Mouse (Mus musculus): ENCODE results near the gene Clip4. TPM values are rescaled to one million over a fixed set of nuclear protein-coding genes. Genes with fewer than 3 reads are reported as not detected.

Gene Clip4
- polyA plus RNA-seq, 1 experiment from 2014 or later: 10.3 TPM

DNA sequence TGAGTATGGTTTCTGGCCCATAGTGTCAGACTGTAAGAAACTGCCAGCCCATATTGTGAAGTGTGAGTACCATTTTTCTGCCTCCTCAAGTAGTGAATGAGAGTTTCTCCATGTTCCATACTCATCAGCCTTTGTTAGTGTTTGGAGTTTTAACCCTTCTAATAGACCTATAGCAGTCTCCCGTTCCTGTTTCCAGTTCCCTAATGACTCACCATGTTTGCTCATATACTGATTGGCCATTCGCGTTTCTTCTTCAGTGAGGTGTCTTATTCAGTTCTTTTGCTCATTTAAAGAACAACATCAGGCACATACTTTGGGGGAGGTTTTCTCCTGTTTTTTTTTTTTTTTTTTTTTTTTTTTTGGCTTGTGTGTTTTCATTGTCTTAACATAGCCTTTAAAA is 2.4 kb downstream of the Clip4 start:
- Histone ChIP-seq H3K4me3 (no peak overlapping the region), H3K9me3 (no peaks in the 10 kb centered on the region), H3K27me3 (no peaks in the 10 kb centered on the region), H3K4me1 (peaks cover 9% of the 10 kb centered on the region; the same call in 1 of the 2 replicates), H3K4me2 (replicated peaks) (no peak overlapping the region), H3K27ac (replicated peaks) (no peak overlapping the region), H3K36me3 (no peaks in the 10 kb centered on the region), H3K9ac (replicated peaks) (no peak overlapping the region)
- no peak for ATAC-seq (replicated peaks)
- WGBS: 84% methylated on average over 3 of the region's 3 CpGs

DNA sequence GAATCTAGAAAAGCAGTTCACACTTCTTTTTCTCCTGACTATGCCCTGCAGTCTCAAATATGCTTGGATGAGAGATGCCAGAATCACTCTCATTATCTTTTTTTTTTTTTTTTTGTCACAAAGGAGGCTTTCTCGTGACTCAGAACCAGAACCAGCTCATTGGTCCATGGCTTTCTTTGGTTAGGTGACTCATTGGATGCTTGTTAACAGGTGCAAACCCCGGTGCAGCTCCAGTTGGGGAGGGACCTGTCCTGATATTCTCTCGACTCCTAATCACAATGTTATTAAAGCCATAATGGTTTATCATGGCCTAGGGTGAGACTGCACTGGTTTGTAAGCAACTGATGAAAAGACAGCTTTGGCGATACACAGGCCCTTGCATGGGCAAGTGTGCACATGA is 5.9 kb downstream of the Clip4 start:
- Histone ChIP-seq H3K4me2 (replicated peaks) (no peak overlapping the region), H3K9me3 (0 out of 2 replicates have a peak, but pooled peaks cover 9% of the 10 kb centered on the region), H3K27me3 (no peaks in the 10 kb centered on the region), H3K9ac (replicated peaks) (no peak overlapping the region), H3K4me3 (no peak overlapping the region), H3K36me3 (no peaks in the 10 kb centered on the region), H3K4me1 (peaks cover 9% of the 10 kb centered on the region; the same call in 1 of the 2 replicates), H3K27ac (replicated peaks) (no peak overlapping the region)
- no peak for ATAC-seq (replicated peaks)
- WGBS: 62% methylated on average over 4 of the region's 4 CpGs

DNA sequence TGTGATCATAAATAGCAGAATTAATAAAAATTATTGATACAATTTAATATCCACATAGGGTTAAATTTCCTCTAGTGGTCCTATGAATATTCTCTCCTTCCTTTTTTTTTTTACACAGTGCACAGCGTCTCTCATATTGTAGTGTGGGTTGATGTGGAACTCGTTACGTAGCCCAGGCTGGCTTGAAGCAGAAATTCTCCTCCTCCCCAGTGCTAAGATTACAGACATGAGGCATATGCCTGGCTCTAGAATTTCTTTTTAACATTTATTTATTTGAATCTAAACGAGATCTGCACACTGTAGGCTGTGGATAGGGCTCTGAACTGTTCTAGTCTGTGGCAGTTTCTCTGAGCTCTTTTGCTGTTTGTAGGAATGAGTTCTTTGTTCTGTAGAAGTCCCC is 7.0 kb downstream of the Clip4 start:
- no peaks in the 10 kb centered on the region for H3K27me3 ChIP-seq
- no peak overlapping the region for H3K27ac ChIP-seq (replicated peaks)
- H3K9me3 ChIP-seq: 0 out of 2 replicates have a peak, but pooled peaks cover 9% of the 10 kb centered on the region
- no peak for ATAC-seq (replicated peaks)
- no peaks in the 10 kb centered on the region for H3K36me3 ChIP-seq
- no peaks in the 10 kb centered on the region for H3K4me1 ChIP-seq
- 60% methylated on average over 4 of the region's 4 CpGs for WGBS
- no peak overlapping the region for H3K4me2 ChIP-seq (replicated peaks)
- H3K4me3 ChIP-seq: no peak overlapping the region
- no peak overlapping the region for H3K9ac ChIP-seq (replicated peaks)

DNA sequence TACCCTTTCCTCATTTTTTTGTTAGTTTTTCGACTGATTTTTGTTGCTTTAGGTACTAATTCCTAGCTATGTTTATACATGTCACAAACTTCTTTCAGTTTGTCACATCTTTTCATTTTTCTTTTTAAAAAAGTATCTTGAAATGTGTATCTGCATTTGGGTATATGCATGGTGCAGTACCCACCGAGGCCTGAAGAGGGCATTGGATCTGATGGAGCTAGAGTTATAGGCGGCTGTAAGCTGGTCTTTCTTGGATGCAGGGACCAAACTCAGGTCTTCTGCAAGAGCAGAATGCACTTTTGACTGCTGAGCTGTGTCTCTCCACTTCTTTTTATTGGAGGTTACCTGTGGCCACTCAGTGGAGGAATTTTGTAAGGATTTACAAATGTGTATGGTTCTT is 10.4 kb downstream of the Clip4 start:
- H3K36me3 ChIP-seq: no peaks in the 10 kb centered on the region
- H3K9me3 ChIP-seq: 0 out of 2 replicates have a peak, but pooled peaks cover 9% of the 10 kb centered on the region
- no peak overlapping the region for H3K9ac ChIP-seq (replicated peaks)
- no peak overlapping the region for H3K4me2 ChIP-seq (replicated peaks)
- no peaks in the 10 kb centered on the region for H3K27me3 ChIP-seq
- ATAC-seq (replicated peaks): no peak
- WGBS: 73% methylated on average over 3 of the region's 3 CpGs
- H3K4me1 ChIP-seq: peaks cover 11% of the 10 kb centered on the region
- H3K4me3 ChIP-seq: no peak overlapping the region
- no peak overlapping the region for H3K27ac ChIP-seq (replicated peaks)

DNA sequence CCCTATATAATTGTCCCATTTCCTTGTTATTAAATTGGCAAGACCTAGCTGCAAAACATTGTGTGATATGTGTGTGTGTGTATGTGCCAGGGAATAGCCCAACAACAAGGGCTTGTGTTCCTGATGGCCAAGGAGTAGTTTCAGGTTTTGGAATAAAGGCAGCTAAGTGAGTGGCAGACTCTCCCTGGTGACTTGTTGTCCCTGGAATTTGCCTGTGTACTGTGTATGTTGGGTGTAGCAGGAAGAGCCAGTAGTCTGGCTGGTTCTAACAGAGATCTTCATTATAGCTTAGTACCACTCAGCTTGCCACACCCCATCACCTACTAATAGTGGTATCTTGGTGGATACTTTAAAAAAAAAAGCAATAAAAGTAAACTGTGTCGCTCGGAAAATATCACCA is 12.2 kb downstream of the Clip4 start:
- Histone ChIP-seq H3K27ac (replicated peaks) (no peak overlapping the region), H3K4me3 (no peak overlapping the region), H3K36me3 (no peaks in the 10 kb centered on the region), H3K9me3 (0 out of 2 replicates have a peak, but pooled peaks cover 9% of the 10 kb centered on the region), H3K9ac (replicated peaks) (no peak overlapping the region), H3K4me2 (replicated peaks) (no peak overlapping the region), H3K4me1 (peaks cover 26% of the 10 kb centered on the region), H3K27me3 (no peaks in the 10 kb centered on the region)
- no peak for ATAC-seq (replicated peaks)
- 94% methylated on average over 2 of the region's 2 CpGs for WGBS

DNA sequence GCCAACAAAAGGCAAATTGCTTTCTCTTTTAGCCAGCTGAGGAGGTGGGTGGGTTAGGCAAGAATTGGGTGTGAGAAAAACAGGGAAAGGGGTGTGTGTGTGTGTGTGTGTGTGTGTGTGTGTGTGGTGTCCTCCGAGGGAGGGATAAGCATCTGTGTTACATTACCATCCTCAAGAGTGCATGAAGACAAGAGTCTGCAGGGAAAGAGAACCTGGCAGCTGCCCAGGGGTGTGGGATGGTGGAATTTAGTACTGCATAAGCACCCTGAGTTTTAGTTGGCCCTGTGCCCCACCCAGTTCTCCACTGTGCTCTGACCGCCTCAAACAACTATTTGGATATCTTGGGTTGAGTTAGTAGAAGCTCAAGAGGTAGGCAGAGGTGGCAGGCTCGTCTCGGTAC is 12.7 kb downstream of the Clip4 start:
- Histone ChIP-seq H3K27ac (replicated peaks) (no peak overlapping the region), H3K9ac (replicated peaks) (no peak overlapping the region), H3K9me3 (0 out of 2 replicates have a peak, but pooled peaks cover 9% of the 10 kb centered on the region), H3K27me3 (no peaks in the 10 kb centered on the region), H3K4me1 (peaks cover 26% of the 10 kb centered on the region), H3K4me3 (no peak overlapping the region), H3K36me3 (no peaks in the 10 kb centered on the region), H3K4me2 (replicated peaks) (no peak overlapping the region)
- no peak for ATAC-seq (replicated peaks)
- WGBS: 88% methylated on average over 4 of the region's 4 CpGs

DNA sequence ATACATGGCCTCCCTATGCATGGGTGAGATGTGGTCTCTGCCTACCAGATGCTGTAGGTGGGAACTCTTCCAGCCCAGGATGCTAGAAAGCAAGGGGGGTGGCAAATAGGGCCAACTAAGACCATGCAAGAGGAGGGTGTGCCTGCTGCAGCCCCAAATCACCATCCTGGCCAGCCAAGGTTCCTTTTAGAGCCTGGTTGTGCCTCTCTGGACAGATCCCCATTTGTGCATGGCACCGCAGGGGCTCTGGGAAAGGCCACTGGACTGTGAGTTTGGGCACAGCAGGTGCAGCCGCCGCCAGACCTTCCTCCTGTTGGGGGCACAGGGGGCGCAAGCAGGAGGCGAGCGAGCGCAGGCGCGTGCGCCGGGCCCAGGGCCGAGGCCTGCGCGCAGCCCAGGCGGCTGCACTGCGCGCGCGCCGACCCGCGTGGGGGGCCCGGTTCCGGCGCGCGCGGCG is 14.0 kb downstream of the Clip4 start:
- WGBS: 0% methylated on average over 20 of the region's 29 CpGs
- H3K27me3 ChIP-seq: no peaks in the 10 kb centered on the region
- H3K27ac ChIP-seq (replicated peaks): peak overlapping the region; percentile 72
- 0 out of 2 replicates have a peak, but pooled peaks cover 9% of the 10 kb centered on the region for H3K9me3 ChIP-seq
- peak overlapping the region; percentile 79 for H3K9ac ChIP-seq (replicated peaks)
- H3K4me2 ChIP-seq (replicated peaks): peak overlapping the region; percentile 68
- H3K36me3 ChIP-seq: no peaks in the 10 kb centered on the region
- ATAC-seq (replicated peaks): peak; percentile 91
- H3K4me1 ChIP-seq: peaks cover 26% of the 10 kb centered on the region
- peak overlapping the region; percentile 73 for H3K4me3 ChIP-seq

DNA sequence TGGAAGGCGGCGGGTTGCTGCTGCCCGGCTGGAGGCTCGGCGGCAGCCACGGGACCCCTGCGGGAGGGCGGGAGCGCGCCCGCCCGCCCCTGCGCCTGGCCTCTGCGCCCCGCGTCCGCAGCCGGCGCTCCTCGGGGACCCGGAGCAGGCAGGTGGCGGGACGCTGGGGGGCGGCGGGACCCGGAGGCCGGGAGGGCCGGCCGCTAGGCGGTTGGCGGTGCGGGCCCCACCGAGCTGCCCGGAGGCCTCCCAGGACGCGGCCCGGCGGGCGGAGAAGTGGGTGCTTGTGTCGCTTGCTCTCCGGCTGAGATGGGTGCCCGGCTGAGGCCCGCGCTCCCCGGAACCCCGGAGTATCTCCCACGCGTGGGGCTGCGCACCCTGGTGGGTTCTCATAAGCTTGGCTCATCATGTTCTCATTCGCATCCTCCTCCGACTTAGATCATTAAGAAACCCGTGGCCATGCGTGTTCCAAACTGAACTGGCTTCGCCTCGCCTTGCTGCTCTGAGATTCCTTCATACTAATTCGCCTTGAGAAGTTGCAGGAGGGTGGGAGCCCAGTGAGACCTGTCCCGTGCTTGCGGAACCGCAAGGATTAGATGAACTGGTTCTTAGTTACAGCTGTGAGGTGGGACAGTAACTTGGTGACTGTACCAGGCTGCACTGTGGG is 14.6 kb downstream of the Clip4 start:
- Histone ChIP-seq H3K9ac (replicated peaks) (peak overlapping the region; percentile 79), H3K27ac (replicated peaks) (peak overlapping the region; percentile 72), H3K36me3 (no peaks in the 10 kb centered on the region), H3K27me3 (no peaks in the 10 kb centered on the region), H3K9me3 (0 out of 2 replicates have a peak, but pooled peaks cover 9% of the 10 kb centered on the region), H3K4me2 (replicated peaks) (peak overlapping the region; percentile 68), H3K4me1 (peaks cover 26% of the 10 kb centered on the region), H3K4me3 (peak overlapping the region; percentile 73)
- WGBS: under 1% methylated on average over 57 of the region's 59 CpGs
- peak; percentile 77 for ATAC-seq (replicated peaks)

DNA sequence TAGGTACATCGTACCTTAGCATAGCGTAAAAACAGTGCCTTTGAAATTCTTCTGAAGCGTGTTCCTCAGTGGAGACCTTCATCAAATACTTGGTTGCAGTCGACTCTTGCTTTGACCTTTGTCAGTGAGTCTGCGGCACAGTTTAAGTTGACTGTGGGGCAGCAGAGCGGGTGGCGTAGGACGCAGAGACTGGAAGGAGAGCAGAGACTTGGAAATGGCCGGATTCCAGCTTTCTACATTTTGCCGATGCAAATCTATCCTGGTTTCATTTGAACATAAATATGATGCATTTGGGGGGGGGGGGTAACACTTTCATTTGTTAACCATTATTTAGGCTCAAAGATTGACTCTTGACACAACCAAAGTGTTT is 15.1 kb downstream of the Clip4 start:
- Histone ChIP-seq H3K36me3 (no peaks in the 10 kb centered on the region), H3K9me3 (0 out of 2 replicates have a peak, but pooled peaks cover 6% of the 10 kb centered on the region), H3K4me2 (replicated peaks) (peak overlapping the region; percentile 68), H3K27ac (replicated peaks) (no peak overlapping the region), H3K9ac (replicated peaks) (peak overlapping the region; percentile 79), H3K4me1 (peaks cover 26% of the 10 kb centered on the region), H3K4me3 (peak overlapping the region; percentile 73), H3K27me3 (no peaks in the 10 kb centered on the region)
- WGBS: 1% methylated on average over 10 of the region's 10 CpGs
- no peak for ATAC-seq (replicated peaks)

DNA sequence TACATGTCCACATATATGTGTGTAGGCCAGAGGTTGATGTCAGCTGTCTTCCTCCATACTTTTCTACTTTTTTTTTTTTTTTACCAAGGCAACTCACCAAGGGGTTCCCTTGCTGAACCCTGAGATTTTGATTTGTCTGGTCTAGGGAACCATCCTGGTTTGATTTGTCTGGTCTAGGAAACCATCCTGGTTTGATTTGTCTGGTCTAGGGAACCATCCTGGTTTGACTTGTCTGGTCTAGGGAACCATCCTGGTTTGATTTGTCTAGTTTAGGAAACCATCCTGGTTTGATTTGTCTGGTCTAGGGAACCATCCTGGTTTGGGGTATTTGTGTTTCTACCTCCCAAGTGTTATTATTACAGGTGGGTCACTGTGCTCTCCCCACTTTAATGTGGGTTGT is 18.2 kb downstream of the Clip4 start:
- ATAC-seq (replicated peaks): no peak
- Histone ChIP-seq H3K9ac (replicated peaks) (no peak overlapping the region), H3K27ac (replicated peaks) (no peak overlapping the region)

DNA sequence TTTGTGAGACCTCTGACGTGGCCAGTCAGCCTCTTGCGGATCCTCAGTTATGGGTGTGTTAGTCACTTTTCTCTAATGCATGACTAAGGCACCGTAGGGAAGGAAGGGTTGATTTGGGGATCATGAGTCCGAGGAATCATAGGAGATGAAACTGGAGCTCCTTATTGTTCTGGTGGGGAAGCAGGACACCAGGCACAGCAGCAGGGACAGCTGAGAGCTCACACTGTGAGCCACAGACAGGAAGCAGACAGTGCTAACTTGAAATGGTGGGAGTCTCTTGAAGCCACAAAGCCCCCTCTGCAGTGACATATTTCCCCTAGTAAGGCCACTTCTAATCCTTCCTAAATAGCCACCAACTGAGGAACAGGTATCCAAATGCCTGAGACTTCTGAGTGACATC is 22.8 kb downstream of the Clip4 start:
- H3K4me1 ChIP-seq: no peaks in the 10 kb centered on the region
- no peak overlapping the region for H3K4me3 ChIP-seq
- no peaks in the 10 kb centered on the region for H3K27me3 ChIP-seq
- no peak for ATAC-seq (replicated peaks)
- 93% methylated on average over 4 of the region's 4 CpGs for WGBS
- H3K4me2 ChIP-seq (replicated peaks): no peak overlapping the region
- no peak overlapping the region for H3K27ac ChIP-seq (replicated peaks)
- peaks cover 21% of the 10 kb centered on the region for H3K36me3 ChIP-seq
- H3K9me3 ChIP-seq: no peaks in the 10 kb centered on the region; the same call in 1 of the 2 replicates
- no peak overlapping the region for H3K9ac ChIP-seq (replicated peaks)

More for the DNA sequence above, 18.2 kb downstream of the Clip4 start:
- no peaks in the 10 kb centered on the region for H3K27me3 ChIP-seq
- no peak overlapping the region for H3K4me2 ChIP-seq (replicated peaks)
- peaks cover 26% of the 10 kb centered on the region for H3K4me1 ChIP-seq
- peaks cover 3% of the 10 kb centered on the region; the same call in 1 of the 2 replicates for H3K36me3 ChIP-seq
- no peaks in the 10 kb centered on the region; the same call in 1 of the 2 replicates for H3K9me3 ChIP-seq
- H3K4me3 ChIP-seq: no peak overlapping the region

DNA sequence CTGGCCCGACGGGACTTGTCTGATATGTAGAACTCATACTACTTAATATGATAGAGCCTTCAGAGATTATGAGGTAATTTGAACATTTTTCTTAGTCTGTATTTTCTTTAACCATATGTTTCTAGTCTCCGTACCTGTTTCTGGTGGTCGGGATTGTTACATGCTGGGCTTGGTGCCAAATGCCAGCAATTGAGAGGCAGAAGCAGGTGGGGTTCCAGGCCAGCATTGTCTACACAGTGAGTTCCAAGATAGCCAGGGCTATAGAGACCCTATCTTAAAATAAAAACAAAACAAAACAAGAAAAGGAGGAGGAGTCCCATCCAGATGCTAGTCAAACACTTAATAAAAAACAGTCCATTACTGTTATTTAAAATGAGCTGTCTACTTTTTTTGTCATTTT is 23.3 kb downstream of the Clip4 start:
- Histone ChIP-seq H3K27me3 (no peaks in the 10 kb centered on the region), H3K4me3 (no peak overlapping the region), H3K9me3 (no peaks in the 10 kb centered on the region; the same call in 1 of the 2 replicates), H3K27ac (replicated peaks) (no peak overlapping the region), H3K9ac (replicated peaks) (no peak overlapping the region), H3K4me1 (no peaks in the 10 kb centered on the region), H3K36me3 (peaks cover 21% of the 10 kb centered on the region), H3K4me2 (replicated peaks) (no peak overlapping the region)
- no peak for ATAC-seq (replicated peaks)
- 82% methylated on average over 4 of the region's 4 CpGs for WGBS
